Mouse (Mus musculus) thymus, adult 18-20 months (tissue): ENCODE measurements around the gene Adal.
"Not testable (repeated sequence)": the region's sequence is repeated elsewhere in the genome, so short reads cannot be mapped to it uniquely, and the experiment has no call there.

ENCODE experiments used
- DNase-seq, 2 experiments: peaks; one replicate each; pipeline ENCODE4 v3.0.0; 2022; ENCODE audit warnings: mixed read lengths in 2 of 2

Gene Adal

GRCm38 (mm10) chr2:121140018-121140882 lies at the start of gene Adal, which contains the start of gene Lcmt2:
TSS of gene Adal (plus strand) at chr2:121140428.
TSS of gene Lcmt2 (minus strand) at chr2:121140653.
- peak; percentile 77 to 80 for DNase-seq

- DNase-seq = peak in 1 of 2 experiments; percentile 13
Observed at GRCm38 (mm10) chr2:121102051-121102450, 38.2 kb upstream of the Adal start.

- DNase-seq = no peak
Observed at GRCm38 (mm10) chr2:121105940-121106339, 34.3 kb upstream of the Adal start.

GRCm38 (mm10) chr2:121109695-121110094 lies 30.5 kb upstream of the Adal start, which contains the start of gene Tgm7:
TSS of gene Tgm7 (minus strand) at chr2:121109795.
- DNase-seq = no peak

- DNase-seq = no peak
Observed at GRCm38 (mm10) chr2:121115418-121115817, 24.8 kb upstream of the Adal start.

- no peak for DNase-seq
Observed at GRCm38 (mm10) chr2:121119260-121119659, 21.0 kb upstream of the Adal start.

GRCm38 (mm10) chr2:121126302-121126701 lies 13.9 kb upstream of the Adal start:
- DNase-seq = not testable (repeated sequence)

GRCm38 (mm10) chr2:121127536-121127935 lies 12.7 kb upstream of the Adal start:
- no peak for DNase-seq

GRCm38 (mm10) chr2:121128865-121129620 lies 11.2 kb upstream of the Adal start:
- DNase-seq = no peak

- no peak for DNase-seq
Observed at GRCm38 (mm10) chr2:121132822-121133221, 7.4 kb upstream of the Adal start.

- DNase-seq = no peak
Observed at GRCm38 (mm10) chr2:121137371-121137770, 2.9 kb upstream of the Adal start.

- peak; percentile 6 to 7 for DNase-seq
Observed at GRCm38 (mm10) chr2:121139266-121140017, 786 bp upstream of the Adal start.

GRCm38 (mm10) chr2:121141216-121142035 lies 1.2 kb downstream of the Adal start:
- no peak for DNase-seq

GRCm38 (mm10) chr2:121142415-121142814 lies 2.2 kb downstream of the Adal start:
- no peak for DNase-seq

- no peak for DNase-seq
Observed at GRCm38 (mm10) chr2:121149679-121150078, 9.5 kb downstream of the Adal start.

GRCm38 (mm10) chr2:121153100-121153499 lies 12.9 kb downstream of the Adal start:
- DNase-seq = no peak

GRCm38 (mm10) chr2:121169173-121169572 lies 28.9 kb downstream of the Adal start:
- DNase-seq = no peak

- DNase-seq = peak; percentile 11 to 28
Observed at GRCm38 (mm10) chr2:121169902-121170301, 29.7 kb downstream of the Adal start.

- DNase-seq = no peak
Observed at GRCm38 (mm10) chr2:121170481-121170971, 30.3 kb downstream of the Adal start, which contains the start of gene Tubgcp4. TSS of gene Tubgcp4 (plus strand) at chr2:121170654.

GRCm38 (mm10) chr2:121170980-121171742 lies 30.9 kb downstream of the Adal start, which contains the start of gene Zscan29:
TSS of gene Zscan29 (minus strand) at chr2:121171125.
- DNase-seq = peak; percentile 85 to 88
